Mouse (Mus musculus) central nervous system, embryonic 14 days (tissue): ENCODE results near the gene Pola2. TPM values are rescaled to one million over a fixed set of nuclear protein-coding genes. Genes with fewer than 3 reads are reported as not detected.

Experiments
- polyA plus RNA-seq: library from polyadenylated mRNA; depleted of rRNA; stranded (reverse); fragments of >200 nt; gene quantifications from 2 replicates; pipeline ENCODE4 v1.2.3, GENCODE M21; 2012; rRNA removed

The Pola2 gene
- 50.1 and 52.4 TPM in 2 replicates for polyA plus RNA-seq

GRCm38 (mm10) chr19:5963883-5964562 lies at the start of gene Pola2:
Pola2 (minus strand) TSS chr19:5964202.

GRCm38 (mm10) chr19:5986043-5986442 lies 22.0 kb upstream of the Pola2 start, which contains the start of gene Slc22a20:
Slc22a20 (minus strand) TSS chr19:5986143.

GRCm38 (mm10) chr19:5924713-5925093 lies 39.3 kb downstream of the Pola2 start, which contains the start of gene Cdc42ep2:
Cdc42ep2 (minus strand) TSS chr19:5924816.

DNA sequence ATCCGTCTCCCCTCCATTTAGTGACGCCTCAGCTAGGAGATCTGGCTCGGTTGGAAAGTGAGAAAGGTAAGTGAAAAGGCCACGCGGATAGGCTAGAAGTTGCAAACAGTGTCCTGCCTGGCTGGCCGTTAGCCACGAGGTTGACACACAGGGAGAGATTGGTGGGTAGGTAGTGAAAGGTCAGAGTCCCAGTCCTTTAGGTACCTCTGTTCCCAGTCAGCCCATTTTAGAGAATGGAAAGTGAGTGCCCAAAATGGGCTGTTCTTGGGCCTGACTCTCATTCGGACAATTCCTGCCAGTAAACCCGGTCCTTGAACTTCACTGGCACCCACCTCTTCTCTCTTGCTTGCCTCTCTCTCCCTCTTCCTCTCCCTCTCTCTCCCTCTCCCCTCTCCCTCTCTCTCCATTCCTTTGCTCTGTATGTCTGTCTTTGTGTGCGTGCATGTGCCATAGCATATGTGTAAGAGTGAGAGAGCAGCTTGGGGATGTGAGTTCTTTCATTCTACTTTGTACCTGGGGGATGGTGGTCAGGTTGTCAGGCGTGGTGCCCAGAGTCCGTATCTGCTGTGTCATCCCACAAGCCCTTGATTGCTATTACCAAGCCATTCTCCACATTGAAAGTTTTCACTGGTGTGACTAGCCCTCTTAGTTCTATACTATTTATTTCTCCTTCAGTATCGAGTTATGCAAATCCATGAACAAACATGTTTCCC lies 50.8 kb downstream of the Pola2 start, which contains the start of gene Dpf2:
TSS of gene Dpf2 (minus strand) at position 4 of the 713 bp plus-strand sequence.

GRCm38 (mm10) chr19:5894002-5894678 lies 69.9 kb downstream of the Pola2 start, which contains the start of gene Tigd3:
Tigd3 (minus strand) TSS chr19:5894149.

Other genes with a start within 250 kb of the Pola2 start
- 25.1 and 28.3 TPM in 2 replicates for gene Ehbp1l1, start 237.9 kb downstream of the Pola2 start, polyA plus RNA-seq
- gene Fam89b, start 234.5 kb downstream of the Pola2 start, polyA plus RNA-seq: 241 and 283 TPM in 2 replicates
- gene Ltbp3, start 223.3 kb downstream of the Pola2 start, polyA plus RNA-seq: 64.1 and 102 TPM in 2 replicates
- gene Scyl1, start 192.8 kb downstream of the Pola2 start, polyA plus RNA-seq: 121 and 140 TPM in 2 replicates
- 16.1 and 16.6 TPM in 2 replicates for gene Frmd8, start 88.9 kb downstream of the Pola2 start, polyA plus RNA-seq
- 3.5 and 4.1 TPM in 2 replicates for gene Slc25a45, start 86.4 kb downstream of the Pola2 start, polyA plus RNA-seq
- 13.9 and 15.5 TPM in 2 replicates for gene Tigd3, start 70.1 kb downstream of the Pola2 start, polyA plus RNA-seq
- gene Dpf2, start 51.2 kb downstream of the Pola2 start, polyA plus RNA-seq: 193 and 198 TPM in 2 replicates
- 9.7 and 12.1 TPM in 2 replicates for gene Cdc42ep2, start 39.4 kb downstream of the Pola2 start, polyA plus RNA-seq
- gene Slc22a20, start 21.9 kb upstream of the Pola2 start, polyA plus RNA-seq: not detected in 2 replicates
- 5.1 and 9.9 TPM in 2 replicates for gene Capn1, start 51.7 kb upstream of the Pola2 start, polyA plus RNA-seq
- gene Syvn1, start 82.4 kb upstream of the Pola2 start, polyA plus RNA-seq: 28.2 and 37.9 TPM in 2 replicates
- gene Mrpl49, start 93.6 kb upstream of the Pola2 start, polyA plus RNA-seq: 52.3 and 53.8 TPM in 2 replicates
- gene Fau, start 93.6 kb upstream of the Pola2 start, polyA plus RNA-seq: 1,336 and 1,386 TPM in 2 replicates
- 31.1 and 33.9 TPM in 2 replicates for gene Znhit2, start 97.0 kb upstream of the Pola2 start, polyA plus RNA-seq
- 79.3 and 81.1 TPM in 2 replicates for gene Tm7sf2, start 104.2 kb upstream of the Pola2 start, polyA plus RNA-seq
- gene Vps51, start 113.0 kb upstream of the Pola2 start, polyA plus RNA-seq: 101 and 102 TPM in 2 replicates
- gene Tmem262, start 115.8 kb upstream of the Pola2 start, polyA plus RNA-seq: not detected in 2 replicates
- gene Gm28374, start 118.1 kb upstream of the Pola2 start, polyA plus RNA-seq: 2.3 and 2.7 TPM in 2 replicates
- 99.9 and 111 TPM in 2 replicates for gene Zfpl1, start 120.8 kb upstream of the Pola2 start, polyA plus RNA-seq
- 13.7 and 19.6 TPM in 2 replicates for gene Cdca5, start 120.8 kb upstream of the Pola2 start, polyA plus RNA-seq
- gene AC131692.1, start 130.2 kb upstream of the Pola2 start, polyA plus RNA-seq: 0.29 and 0.48 TPM in 2 replicates
- 1.8 and 1.9 TPM in 2 replicates for gene Naaladl1, start 141.6 kb upstream of the Pola2 start, polyA plus RNA-seq
- 45.8 and 47.4 TPM in 2 replicates for gene Sac3d1, start 154.4 kb upstream of the Pola2 start, polyA plus RNA-seq
- 47.2 and 51.4 TPM in 2 replicates for gene Snx15, start 164.1 kb upstream of the Pola2 start, polyA plus RNA-seq
- 0.34 and 0.48 TPM in 2 replicates for gene Batf2, start 176.8 kb upstream of the Pola2 start, polyA plus RNA-seq
- gene Arl2, start 177.3 kb upstream of the Pola2 start, polyA plus RNA-seq: 99.8 and 109 TPM in 2 replicates
- 0.09 TPM in 1 of 2 replicates, not detected in the other for gene Majin, start 220.2 kb upstream of the Pola2 start, polyA plus RNA-seq